Mouse (Mus musculus) ES-E14 (cell line): ENCODE measurements around the gene Tlk1.

Experiments used
- CHD2 ChIP-seq: IDR thresholded peaks from 2 replicates; pipeline ENCODE4 v1.6.1; 2014; ENCODE audit warnings: mild to moderate bottlenecking, low read depth, low read length, inconsistent platforms
- HCFC1 ChIP-seq: IDR thresholded peaks from 2 replicates; pipeline ENCODE4 v1.6.1; 2012; ENCODE audit warnings: low read length, inconsistent platforms, borderline replicate concordance; ENCODE audit not compliant: insufficient read depth
- ZNF384 ChIP-seq: IDR thresholded peaks from 2 replicates; pipeline ENCODE4 v1.6.1; 2012; ENCODE audit warnings: low read depth, low read length, inconsistent platforms

DNA sequence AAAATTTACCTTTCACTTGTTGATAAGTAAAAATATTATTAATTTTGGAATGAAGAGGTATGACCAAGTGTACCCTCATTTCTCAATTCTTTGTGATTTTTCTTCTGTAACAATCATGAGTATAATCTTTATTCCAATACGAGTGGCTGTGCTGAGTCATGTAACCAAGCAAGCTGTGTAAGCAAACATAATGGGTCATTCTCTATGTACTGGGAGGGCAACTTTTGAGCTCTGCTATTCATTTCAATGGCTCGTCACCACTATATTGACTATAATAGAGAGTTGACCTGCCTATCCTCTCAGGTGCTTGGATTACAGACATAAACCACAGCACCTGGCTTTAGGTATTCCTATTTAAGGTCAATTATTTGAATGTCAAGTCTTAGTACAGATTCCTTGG, 48.8 kb downstream of the Tlk1 start:
- TF ChIP-seq CHD2 = no peak
- no peak for TF ChIP-seq ZNF384
- TF ChIP-seq HCFC1 = no peak
